Mouse (Mus musculus) myocyte (in vitro differentiated cells): ENCODE data around the gene Spice1.

Experiments used
- E2F4 ChIP-seq: IDR thresholded peaks from one replicate; pipeline ENCODE4 v1.6.1; 2011; ENCODE audit warnings: mild to moderate bottlenecking, control low read depth, moderate library complexity; ENCODE audit not compliant: insufficient read depth
- MAX ChIP-seq: IDR thresholded peaks from one replicate; pipeline ENCODE4 v1.6.1; 2011; ENCODE audit warnings: low read depth, mild to moderate bottlenecking, control low read depth
- MYOG ChIP-seq, 3 experiments: IDR thresholded peaks; one replicate each; pipeline ENCODE4 v1.6.1; 2011; ENCODE audit warnings: control low read depth in 2 of 3, low read depth in 2 of 3, mild to moderate bottlenecking in 2 of 3; ENCODE audit not compliant: insufficient read length in 2 of 3, control insufficient read depth in 1 of 3, insufficient read depth in 1 of 3
- POLR2A ChIP-seq: IDR thresholded peaks from one replicate; pipeline ENCODE4 v1.6.1; 2011; ENCODE audit warnings: low read depth, mild to moderate bottlenecking, control low read depth, moderate library complexity; ENCODE audit not compliant: insufficient read length
- POLR2AphosphoS2 ChIP-seq: IDR thresholded peaks from one replicate; pipeline ENCODE4 v1.6.1; 2011; ENCODE audit warnings: low read depth, control low read depth; ENCODE audit not compliant: insufficient read length
- USF1 ChIP-seq: IDR thresholded peaks from one replicate; pipeline ENCODE4 v1.6.1; 2011; ENCODE audit warnings: low read depth, mild to moderate bottlenecking, control low read depth, moderate library complexity

DNA sequence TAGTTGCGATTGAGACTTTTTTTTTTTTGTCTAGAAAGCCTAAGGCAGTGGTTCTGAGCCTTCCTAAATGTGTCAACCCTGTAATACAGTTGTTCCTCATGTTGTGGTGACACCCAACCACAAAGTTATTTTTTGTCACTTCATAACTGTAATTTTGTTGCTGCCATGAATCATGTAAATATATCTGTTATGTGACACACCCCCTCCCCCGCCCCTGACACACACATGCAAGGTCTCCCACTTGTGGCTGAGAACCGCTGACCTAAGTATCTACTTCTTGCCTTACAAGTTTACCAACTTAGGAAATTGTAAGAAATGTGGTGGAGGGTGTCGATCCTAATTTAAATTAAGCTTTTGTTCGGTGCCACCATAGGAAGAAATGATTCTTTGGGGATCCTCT, 58.0 kb downstream of the Spice1 start:
- TF ChIP-seq MAX (no peak), POLR2A (no peak), MYOG (IDR thresholded peaks at IDR 0.05; ENCODE audit: control insufficient read depth in 1 of 3, insufficient read depth in 1 of 3, insufficient read length in 2 of 3, low read depth in 2 of 3) (no peak), POLR2AphosphoS2 (no peak), E2F4 (no peak), USF1 (no peak)
